Mouse (Mus musculus) CH12.LX (cell line): ENCODE measurements around the gene Klhdc10. TPM values are rescaled to one million over a fixed set of nuclear protein-coding genes. Genes with fewer than 3 reads are reported as not detected.

Experiments
- DNase-seq: peaks from one replicate; pipeline ENCODE4 v3.0.0-alpha.2; 2013; ENCODE audit errors: extremely low read depth
- H3K27ac ChIP-seq: 2 replicates; pipeline ENCODE4 v1.5.1; 2012; ENCODE audit warnings: low read depth, mild to moderate bottlenecking, control low read depth, moderate library complexity; ENCODE audit not compliant: insufficient read depth
- H3K27me3 ChIP-seq: replicated peaks from 2 replicates; pipeline ENCODE3; 2012; ENCODE audit warnings: inconsistent platforms
- H3K36me3 ChIP-seq, 2 experiments: replicated peaks in 1 of 2; 2 replicates each; pipeline versions ENCODE3 to v1.6.1; 2012; ENCODE audit warnings: inconsistent platforms in 1 of 2, low read length in 1 of 2, mild to moderate bottlenecking in 1 of 2, mixed read lengths in 1 of 2, moderate library complexity in 1 of 2; ENCODE audit not compliant: control insufficient read depth in 1 of 2, insufficient read depth in 1 of 2
- H3K4me1 ChIP-seq, 2 experiments: 2 replicates each; pipeline ENCODE4 v1.6.1; 2012; ENCODE audit warnings: inconsistent platforms in 1 of 2, moderate library complexity in 1 of 2; ENCODE audit not compliant: insufficient read depth in 2 of 2, control insufficient read depth in 1 of 2
- H3K4me2 ChIP-seq: 2 replicates; pipeline ENCODE4 v1.6.1; 2012; ENCODE audit warnings: low read depth, mild to moderate bottlenecking, control low read depth; ENCODE audit not compliant: poor library complexity, insufficient read depth, severe bottlenecking
- H3K4me3 ChIP-seq, 3 experiments: fragments of 150-350 bp in 1 of 3; sonication (generic) in 1 of 3; replicated peaks in 1 of 3; 2 replicates each; pipeline versions ENCODE3 to v1.5.1; 2011 to 2012; ENCODE audit warnings: low read depth in 2 of 3, low read length in 2 of 3, mild to moderate bottlenecking in 2 of 3, moderate library complexity in 2 of 3, control low read depth in 1 of 3, improper control_type of control experiment in 1 of 3, inconsistent platforms in 1 of 3, mixed read lengths in 1 of 3; ENCODE audit not compliant: poor library complexity in 1 of 3
- H3K79me2 ChIP-seq: replicated peaks from 2 replicates; pipeline ENCODE4 v1.6.1; 2012; ENCODE audit warnings: mild to moderate bottlenecking, moderate library complexity; ENCODE audit not compliant: control insufficient read depth, poor library complexity, insufficient read depth, severe bottlenecking; ENCODE audit errors: extremely low read depth
- H3K9ac ChIP-seq: 2 replicates; pipeline ENCODE4 v1.6.1; 2012; ENCODE audit warnings: low read depth, mild to moderate bottlenecking, control low read depth, moderate library complexity; ENCODE audit not compliant: insufficient read depth
- H3K9me3 ChIP-seq: replicated peaks from 2 replicates; pipeline ENCODE3; 2012; ENCODE audit warnings: low read length, inconsistent platforms, mixed read lengths
- CHD2 ChIP-seq: IDR thresholded peaks from 2 replicates; pipeline ENCODE4 v1.6.1; 2011; ENCODE audit warnings: low read length, improper control_type of control experiment
- CTCF ChIP-seq, 2 experiments: IDR thresholded peaks in 1 of 2; conservative IDR thresholded peaks in 1 of 2; 2 replicates each; pipeline ENCODE4 v1.5.1; 2011 to 2012; ENCODE audit warnings: low read depth in 2 of 2, low read length in 2 of 2, improper control_type of control experiment in 1 of 2, inconsistent platforms in 1 of 2, mild to moderate bottlenecking in 1 of 2, moderate library complexity in 1 of 2
- E2F4 ChIP-seq: IDR thresholded peaks from 2 replicates; pipeline ENCODE4 v1.6.1; 2011; ENCODE audit warnings: low read depth, low read length, improper control_type of control experiment; ENCODE audit not compliant: insufficient replicate concordance
- EP300 ChIP-seq: IDR thresholded peaks from 2 replicates; pipeline ENCODE4 v1.6.1; 2011; ENCODE audit warnings: low read length, improper control_type of control experiment
- ETS1 ChIP-seq: conservative IDR thresholded peaks from 2 replicates; pipeline ENCODE4 v1.6.1; 2012; ENCODE audit warnings: low read depth, mild to moderate bottlenecking, inconsistent platforms, low read length, improper control_type of control experiment, moderate library complexity
- HCFC1 ChIP-seq: IDR thresholded peaks from 2 replicates; pipeline ENCODE4 v1.6.1; 2012; ENCODE audit warnings: low read depth, mild to moderate bottlenecking, inconsistent platforms, low read length, improper control_type of control experiment
- IRF4 ChIP-seq: IDR thresholded peaks from 2 replicates; pipeline ENCODE4 v1.6.1; 2014; ENCODE audit warnings: low read depth, mild to moderate bottlenecking, inconsistent platforms, low read length, improper control_type of control experiment
- KAT2A ChIP-seq: IDR thresholded peaks from 2 replicates; pipeline ENCODE4 v1.6.1; 2012; ENCODE audit warnings: low read length, improper control_type of control experiment, inconsistent platforms; ENCODE audit not compliant: insufficient replicate concordance
- MAX ChIP-seq: IDR thresholded peaks from 2 replicates; pipeline ENCODE4 v1.6.1; 2011; ENCODE audit warnings: low read length, improper control_type of control experiment
- MEF2A ChIP-seq: IDR thresholded peaks from 2 replicates; pipeline ENCODE4 v1.6.1; 2014; ENCODE audit warnings: low read depth, mild to moderate bottlenecking, inconsistent platforms, low read length, improper control_type of control experiment, borderline replicate concordance
- MXI1 ChIP-seq: IDR thresholded peaks from 2 replicates; pipeline ENCODE4 v1.6.1; 2011; ENCODE audit warnings: mild to moderate bottlenecking, low read depth, low read length, improper control_type of control experiment
- MYC ChIP-seq: IDR thresholded peaks from 2 replicates; pipeline ENCODE4 v1.6.1; 2011; ENCODE audit warnings: low read depth, mild to moderate bottlenecking, improper control_type of control experiment, low read length
- NELFE ChIP-seq: IDR thresholded peaks from 2 replicates; pipeline ENCODE4 v1.6.1; 2011; ENCODE audit warnings: low read depth, low read length, improper control_type of control experiment
- POLR2A ChIP-seq: IDR thresholded peaks from 2 replicates; pipeline ENCODE4 v1.6.1; 2011; ENCODE audit warnings: low read depth, mild to moderate bottlenecking, improper control_type of control experiment, low read length
- RCOR1 ChIP-seq: conservative IDR thresholded peaks from 2 replicates; pipeline ENCODE4 v1.6.1; 2012; ENCODE audit warnings: low read depth, mild to moderate bottlenecking, inconsistent platforms, low read length, improper control_type of control experiment
- SIN3A ChIP-seq: IDR thresholded peaks from 2 replicates; pipeline ENCODE4 v1.6.1; 2012; ENCODE audit warnings: low read length, improper control_type of control experiment, inconsistent platforms
- SMC3 ChIP-seq: IDR thresholded peaks from 2 replicates; pipeline ENCODE4 v1.6.1; 2011; ENCODE audit warnings: low read depth, low read length, improper control_type of control experiment
- TBP ChIP-seq: conservative IDR thresholded peaks from 2 replicates; pipeline ENCODE4 v1.6.1; 2011; ENCODE audit warnings: low read depth, low read length, improper control_type of control experiment
- TCF12 ChIP-seq: IDR thresholded peaks from 2 replicates; pipeline ENCODE4 v1.6.1; 2014; ENCODE audit warnings: low read depth, mild to moderate bottlenecking, inconsistent platforms, low read length, improper control_type of control experiment
- UBTF ChIP-seq: IDR thresholded peaks from 2 replicates; pipeline ENCODE4 v1.6.1; 2012; ENCODE audit warnings: low read depth, mild to moderate bottlenecking, inconsistent platforms, low read length, improper control_type of control experiment, moderate library complexity
- USF1 ChIP-seq: IDR thresholded peaks from 2 replicates; pipeline ENCODE4 v1.6.1; 2014; ENCODE audit warnings: low read depth, mild to moderate bottlenecking, inconsistent platforms, low read length, improper control_type of control experiment
- USF2 ChIP-seq: conservative IDR thresholded peaks from 2 replicates; pipeline ENCODE4 v1.6.1; 2011; ENCODE audit warnings: low read depth, low read length, improper control_type of control experiment
- ZMIZ1 ChIP-seq: IDR thresholded peaks from 2 replicates; pipeline ENCODE4 v1.6.1; 2012; ENCODE audit warnings: low read depth, mild to moderate bottlenecking, inconsistent platforms, low read length, improper control_type of control experiment
- dilution Hi-C: fragments of 300-500 bp; cut with MboI; formaldehyde crosslinking; loops from 2 replicates; pipeline ENCODE4 v1.14.3; 2020; ENCODE audit warnings: low sequenced_read_pairs; ENCODE audit not compliant: extremely low pct_unique_long_range_greater_than_20kb, extremely low pct_ligation_motif_present
- in situ Hi-C: fragments of 300-500 bp; cut with MboI; formaldehyde crosslinking; loops from 3 replicates; pipeline ENCODE4 v1.14.3; 2019; ENCODE audit warnings: low sequenced_read_pairs, low pct_ligation_motif_present, low pct_unique_long_range_greater_than_20kb, mixed read lengths
- polyA plus RNA-seq: library from polyadenylated mRNA; unstranded; fragments of >175 nt; gene quantifications from 2 replicates; pipeline ENCODE4 v1.2.1, GENCODE M21; 2012; ENCODE audit warnings: low read depth; ENCODE audit not compliant: insufficient read length
- total RNA-seq, 2 experiments: library from RNA; depleted of rRNA; stranded (reverse); fragments of 300-350 nt in 1 of 2; fragments of >200 nt in 1 of 2; gene quantifications; 2 replicates each; pipeline ENCODE4 v1.2.3; 2012 to 2014

The Klhdc10 gene
- total and polyA plus RNA-seq, 3 experiments = 22.1 to 30.6 (median 29.6) TPM

DNA sequence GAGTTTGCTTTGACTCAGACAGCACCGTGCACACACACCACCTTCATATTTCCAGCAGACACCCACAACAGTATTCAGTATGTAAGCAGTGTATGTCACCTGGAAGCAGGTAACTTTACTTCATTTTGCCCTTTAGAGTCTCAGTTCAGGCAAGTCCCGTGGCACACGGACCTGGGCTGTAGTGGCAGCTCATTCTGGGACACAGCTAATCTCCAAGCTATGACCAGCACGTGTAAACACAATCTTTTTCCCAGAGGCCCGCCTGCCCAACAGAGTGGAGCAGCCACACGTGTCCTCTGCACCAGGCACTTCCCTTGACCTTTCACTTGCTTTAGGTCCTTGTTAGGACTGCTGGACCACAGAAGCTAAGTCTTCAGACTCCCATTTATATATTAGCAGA lies 84.8 kb downstream of the Klhdc10 start:
- dilution Hi-C loops (no loop called here), in situ Hi-C loops (no loop called here)
- no peak overlapping the region for H3K4me2 ChIP-seq
- no peak for DNase-seq
- no peaks in the 10 kb centered on the region for H3K9me3 ChIP-seq
- no peak overlapping the region for H3K9ac ChIP-seq
- no peak overlapping the region for H3K4me3 ChIP-seq
- no peaks in the 10 kb centered on the region for H3K27me3 ChIP-seq
- TF ChIP-seq MYC (no peak), MAX (no peak), UBTF (no peak), USF2 (no peak), NELFE (no peak)
- H3K4me1 ChIP-seq = no peaks in the 10 kb centered on the region
- no peaks in the 10 kb centered on the region for H3K79me2 ChIP-seq
- H3K36me3 ChIP-seq = peaks cover 67 to 94% of the 10 kb centered on the region in 2 experiments
- H3K27ac ChIP-seq = no peak overlapping the region

DNA sequence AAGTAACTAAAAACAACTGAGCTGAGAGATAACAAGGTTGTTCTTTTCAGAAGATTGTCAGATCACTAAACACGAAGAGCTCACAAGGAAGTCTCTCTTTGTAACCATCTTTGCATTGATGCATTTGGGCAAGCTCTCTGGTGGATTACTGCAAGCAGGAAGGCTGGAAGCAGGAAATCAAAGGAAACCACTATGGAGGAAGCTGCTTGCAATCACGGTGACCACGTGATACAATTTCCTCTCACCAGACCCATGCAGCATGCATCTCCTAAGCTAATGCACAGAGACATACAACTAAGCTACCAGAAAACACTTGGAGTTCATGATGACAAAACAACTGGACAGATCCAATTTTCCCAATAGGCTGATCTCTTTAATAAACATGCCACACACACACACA lies 97.4 kb downstream of the Klhdc10 start:
- TF ChIP-seq SMC3 (no peak), POLR2A (no peak), ZMIZ1 (no peak), ETS1 (no peak), TBP (no peak), CHD2 (no peak), CTCF (conservative IDR thresholded peaks at IDR 0.05 in 1 of 2, IDR thresholded peaks at IDR 0.05 in 1 of 2; ENCODE audit: low read depth in 2 of 2, low read length in 2 of 2) (no peak), USF1 (no peak), EP300 (no peak), MXI1 (no peak), RCOR1 (no peak), KAT2A (no peak), MAX (no peak), HCFC1 (no peak), MEF2A (no peak), TCF12 (no peak), SIN3A (no peak), IRF4 (no peak), E2F4 (no peak)
- TF ChIP-seq, all 38 proteins: peak for 0
- Histone ChIP-seq H3K4me3 (no peak overlapping the region), H3K36me3 (peaks cover 53 to 85% of the 10 kb centered on the region in 2 experiments), H3K79me2 (peaks cover 6% of the 10 kb centered on the region; the same call in 1 of the 2 replicates), H3K9me3 (no peaks in the 10 kb centered on the region), H3K27me3 (no peaks in the 10 kb centered on the region), H3K4me1 (peaks cover 0 to 11% of the 10 kb centered on the region in 2 experiments; a peak in 2 of 4 replicates), H3K9ac (no peak overlapping the region), H3K4me2 (no peak overlapping the region), H3K27ac (no peak overlapping the region)
- in situ Hi-C loops = no loop called here
- dilution Hi-C loops = no loop called here
- no peak for DNase-seq

Other genes with a start within 250 kb of the Klhdc10 start
- 9.4 and 13.4 TPM in 2 replicates for gene Ube2h, start 97.3 kb upstream of the Klhdc10 start, total RNA-seq (2012; rRNA removed)
- gene Ube2h, start 97.3 kb upstream of the Klhdc10 start, total RNA-seq (2014; rRNA removed) = 5.9 and 6.1 TPM in 2 replicates
- gene Ube2h, start 97.3 kb upstream of the Klhdc10 start, polyA plus RNA-seq = 11.8 and 13.4 TPM in 2 replicates
- gene Zc3hc1, start 10.8 kb upstream of the Klhdc10 start, total RNA-seq (2012; rRNA removed) = 59.5 and 61.3 TPM in 2 replicates
- 89.5 and 94.4 TPM in 2 replicates for gene Zc3hc1, start 10.8 kb upstream of the Klhdc10 start, total RNA-seq (2014; rRNA removed)
- gene Zc3hc1, start 10.8 kb upstream of the Klhdc10 start, polyA plus RNA-seq = 72.9 and 80.2 TPM in 2 replicates
- gene Tmem209, start 107.9 kb downstream of the Klhdc10 start, total RNA-seq (2012; rRNA removed) = 25.1 and 27.1 TPM in 2 replicates
- gene Tmem209, start 107.9 kb downstream of the Klhdc10 start, total RNA-seq (2014; rRNA removed) = 46.5 and 53.3 TPM in 2 replicates
- gene Tmem209, start 107.9 kb downstream of the Klhdc10 start, polyA plus RNA-seq = 53.2 and 59.2 TPM in 2 replicates
- gene Ssmem1, start 108.0 kb downstream of the Klhdc10 start, total RNA-seq (2012; rRNA removed) = 0.17 and 0.34 TPM in 2 replicates
- 0.23 and 0.34 TPM in 2 replicates for gene Ssmem1, start 108.0 kb downstream of the Klhdc10 start, total RNA-seq (2014; rRNA removed)
- not detected in 2 replicates for gene Ssmem1, start 108.0 kb downstream of the Klhdc10 start, polyA plus RNA-seq
- not detected in 2 replicates for gene Cpa2, start 139.7 kb downstream of the Klhdc10 start, total RNA-seq (2012; rRNA removed)
- not detected in 2 replicates for gene Cpa2, start 139.7 kb downstream of the Klhdc10 start, total RNA-seq (2014; rRNA removed)
- not detected in 2 replicates for gene Cpa2, start 139.7 kb downstream of the Klhdc10 start, polyA plus RNA-seq
- not detected in 2 replicates for gene Cpa4, start 166.5 kb downstream of the Klhdc10 start, total RNA-seq (2012; rRNA removed)
- gene Cpa4, start 166.5 kb downstream of the Klhdc10 start, total RNA-seq (2014; rRNA removed) = not detected in 2 replicates
- not detected in 2 replicates for gene Cpa4, start 166.5 kb downstream of the Klhdc10 start, polyA plus RNA-seq
- gene Cpa5, start 209.1 kb downstream of the Klhdc10 start, total RNA-seq (2012; rRNA removed) = not detected in 2 replicates
- not detected in 2 replicates for gene Cpa5, start 209.1 kb downstream of the Klhdc10 start, total RNA-seq (2014; rRNA removed)
- gene Cpa5, start 209.1 kb downstream of the Klhdc10 start, polyA plus RNA-seq = not detected in 2 replicates
- gene Cpa1, start 237.3 kb downstream of the Klhdc10 start, total RNA-seq (2012; rRNA removed) = not detected in 2 replicates
- not detected in 2 replicates for gene Cpa1, start 237.3 kb downstream of the Klhdc10 start, total RNA-seq (2014; rRNA removed)
- not detected in 2 replicates for gene Cpa1, start 237.3 kb downstream of the Klhdc10 start, polyA plus RNA-seq